Mouse (Mus musculus) hindbrain, embryonic 11.5 days (tissue): ENCODE measurements at regions not wholly inside any gene's neighbourhood (a gene's known extent, or its start where the extent isn't known, plus 50 kb on each side); places are given as distances from the start of the nearest gene placed in this dataset.
A peak's percentile ranks its signal among the peaks of the same experiment; 100 is the strongest.

Experiments used
- ATAC-seq: fragments of 200-750 bp; cut with Nextera tagmentation; 2 replicates; pipeline ENCODE4 v1.8.0; 2017; ENCODE audit warnings: mild to moderate bottlenecking, moderate TSS enrichment, moderate library complexity; ENCODE audit not compliant: low FRiP score
- DNase-seq: peaks from one replicate; pipeline ENCODE4 v3.0.0-alpha.2; 2015; ENCODE audit warnings: low spot score
- H3K27ac ChIP-seq: fragments of 300-500 bp; sonication (generic); 2 replicates; pipeline ENCODE4 v1.5.1; 2014; ENCODE audit warnings: mild to moderate bottlenecking, low read depth, low read length
- H3K27me3 ChIP-seq: fragments of 300-500 bp; sonication (generic); 2 replicates; pipeline ENCODE4 v1.6.1; 2014; ENCODE audit warnings: mild to moderate bottlenecking, low read length, moderate library complexity, mixed read lengths; ENCODE audit not compliant: control insufficient read depth, insufficient read depth
- H3K36me3 ChIP-seq: fragments of 300-500 bp; sonication (generic); 2 replicates; pipeline ENCODE4 v1.6.1; 2014; ENCODE audit warnings: mild to moderate bottlenecking, low read length, moderate library complexity, mixed read lengths; ENCODE audit not compliant: control insufficient read depth, insufficient read depth
- H3K4me1 ChIP-seq: fragments of 300-500 bp; sonication (generic); replicated peaks from 2 replicates; pipeline ENCODE4 v1.6.1; 2014; ENCODE audit warnings: low read length, mixed read lengths; ENCODE audit not compliant: control insufficient read depth, insufficient read depth
- H3K4me2 ChIP-seq: fragments of 300-500 bp; sonication (generic); replicated peaks from 2 replicates; pipeline ENCODE4 v1.6.1; 2014; ENCODE audit warnings: mild to moderate bottlenecking, low read depth, low read length
- H3K4me3 ChIP-seq: fragments of 300-500 bp; sonication (generic); 2 replicates; pipeline ENCODE4 v1.5.1; 2014; ENCODE audit warnings: low read depth, low read length
- H3K9ac ChIP-seq: fragments of 300-500 bp; sonication (generic); 2 replicates; pipeline ENCODE4 v1.6.1; 2014; ENCODE audit warnings: low read depth, low read length
- H3K9me3 ChIP-seq: fragments of 300-500 bp; sonication (generic); 2 replicates; pipeline ENCODE4 v1.6.1; 2016; ENCODE audit warnings: low read length; ENCODE audit not compliant: control insufficient read depth
- WGBS: fragments of 180-500 bp; shearing (Covaris S2); extraction: QIAGEN DNeasy Blood & Tissue Kit; methylation state at CpG from one replicate; pipeline ENCODE4 v1.1.7; 2014; 5-methylcytosine and 5-hydroxymethylcytosine counted together

GRCm38 (mm10) chr3:38102985-38103384 is 378.7 kb upstream of the Gm5148 start:
- no peaks in the 10 kb centered on the region for H3K9me3 ChIP-seq
- no peak overlapping the region for H3K27ac ChIP-seq
- H3K4me3 ChIP-seq, result no peak overlapping the region
- WGBS, result 90% methylated on average over 1 of the region's 1 CpGs
- no peaks in the 10 kb centered on the region for H3K36me3 ChIP-seq
- no peak for DNase-seq
- H3K4me1 ChIP-seq, result no peaks in the 10 kb centered on the region
- H3K4me2 ChIP-seq, result no peak overlapping the region
- H3K27me3 ChIP-seq, result no peaks in the 10 kb centered on the region
- no peak overlapping the region for H3K9ac ChIP-seq
- no peak for ATAC-seq

- Histone ChIP-seq H3K4me1 (no peaks in the 10 kb centered on the region), H3K4me3 (no peak overlapping the region), H3K36me3 (no peaks in the 10 kb centered on the region), H3K4me2 (no peak overlapping the region), H3K27ac (no peak overlapping the region), H3K9me3 (no peaks in the 10 kb centered on the region), H3K9ac (no peak overlapping the region), H3K27me3 (no peaks in the 10 kb centered on the region)
- ATAC-seq (no peak), DNase-seq (no peak)
- WGBS, result 87% methylated on average over 1 of the region's 1 CpGs
Observed at GRCm38 (mm10) chr3:38102181-38102580, 377.9 kb upstream of the Gm5148 start.

- Histone ChIP-seq H3K36me3 (no peaks in the 10 kb centered on the region), H3K9ac (no peak overlapping the region), H3K4me2 (no peak overlapping the region), H3K27ac (no peak overlapping the region), H3K9me3 (no peaks in the 10 kb centered on the region), H3K4me1 (no peaks in the 10 kb centered on the region), H3K27me3 (no peaks in the 10 kb centered on the region), H3K4me3 (no peak overlapping the region)
- WGBS, result 67% methylated on average over 7 of the region's 7 CpGs
- no peak for ATAC-seq
- no peak for DNase-seq
Observed at GRCm38 (mm10) chr3:38094370-38094979, 370.2 kb upstream of the Gm5148 start.

- no peaks in the 10 kb centered on the region for H3K9me3 ChIP-seq
- no peak overlapping the region for H3K4me3 ChIP-seq
- no peaks in the 10 kb centered on the region for H3K4me1 ChIP-seq
- no peaks in the 10 kb centered on the region for H3K27me3 ChIP-seq
- no peaks in the 10 kb centered on the region for H3K36me3 ChIP-seq
- no peak for ATAC-seq
- no peak overlapping the region for H3K27ac ChIP-seq
- DNase-seq, result peak; percentile 1
- H3K9ac ChIP-seq, result no peak overlapping the region
- 69% methylated on average over 6 of the region's 6 CpGs for WGBS
- H3K4me2 ChIP-seq, result no peak overlapping the region
Observed at GRCm38 (mm10) chr3:38084548-38084947, 360.3 kb upstream of the Gm5148 start.

DNA sequence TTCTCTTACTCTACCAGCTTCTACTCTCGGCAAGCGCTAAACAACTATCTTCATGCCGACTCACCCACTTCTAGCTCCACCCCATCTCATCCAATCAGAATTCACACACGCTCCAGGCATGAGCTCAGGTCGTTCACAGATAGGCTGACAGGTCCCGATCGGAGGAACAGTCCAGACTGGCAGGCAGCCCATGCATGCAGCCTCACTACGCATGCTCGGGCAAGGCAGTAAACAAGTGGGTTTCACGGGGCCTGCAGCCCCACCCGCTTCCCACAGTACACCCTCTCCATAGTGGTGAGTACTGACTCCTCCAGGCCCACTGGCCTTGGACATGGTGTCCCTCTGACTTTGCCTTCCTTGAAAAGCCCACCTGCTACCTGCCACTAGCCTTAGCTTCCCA is 358.1 kb upstream of the Gm5148 start:
- Histone ChIP-seq H3K9ac (no peak overlapping the region), H3K27ac (no peak overlapping the region), H3K36me3 (no peaks in the 10 kb centered on the region), H3K9me3 (no peaks in the 10 kb centered on the region), H3K4me1 (no peaks in the 10 kb centered on the region), H3K27me3 (no peaks in the 10 kb centered on the region), H3K4me2 (no peak overlapping the region), H3K4me3 (no peak overlapping the region)
- DNase-seq (no peak), ATAC-seq (no peak)
- WGBS, result 92% methylated on average over 11 of the region's 11 CpGs

GRCm38 (mm10) chr3:38076835-38077234 is 352.5 kb upstream of the Gm5148 start:
- H3K36me3 ChIP-seq, result no peaks in the 10 kb centered on the region
- no peaks in the 10 kb centered on the region for H3K9me3 ChIP-seq
- H3K27ac ChIP-seq, result no peak overlapping the region
- no peak overlapping the region for H3K9ac ChIP-seq
- ATAC-seq, result no peak
- no peak overlapping the region for H3K4me2 ChIP-seq
- no peaks in the 10 kb centered on the region for H3K4me1 ChIP-seq
- no peak overlapping the region for H3K4me3 ChIP-seq
- no peaks in the 10 kb centered on the region for H3K27me3 ChIP-seq
- no peak for DNase-seq
- WGBS, result 93% methylated on average over 1 of the region's 1 CpGs

GRCm38 (mm10) chr3:38073946-38074345 is 349.7 kb upstream of the Gm5148 start:
- no peaks in the 10 kb centered on the region for H3K9me3 ChIP-seq
- H3K9ac ChIP-seq, result no peak overlapping the region
- no peaks in the 10 kb centered on the region for H3K4me1 ChIP-seq
- WGBS, result 88% methylated on average over 4 of the region's 4 CpGs
- no peak overlapping the region for H3K4me3 ChIP-seq
- ATAC-seq (no peak), DNase-seq (no peak)
- no peaks in the 10 kb centered on the region for H3K27me3 ChIP-seq
- no peaks in the 10 kb centered on the region for H3K36me3 ChIP-seq
- no peak overlapping the region for H3K27ac ChIP-seq
- H3K4me2 ChIP-seq, result no peak overlapping the region

DNA sequence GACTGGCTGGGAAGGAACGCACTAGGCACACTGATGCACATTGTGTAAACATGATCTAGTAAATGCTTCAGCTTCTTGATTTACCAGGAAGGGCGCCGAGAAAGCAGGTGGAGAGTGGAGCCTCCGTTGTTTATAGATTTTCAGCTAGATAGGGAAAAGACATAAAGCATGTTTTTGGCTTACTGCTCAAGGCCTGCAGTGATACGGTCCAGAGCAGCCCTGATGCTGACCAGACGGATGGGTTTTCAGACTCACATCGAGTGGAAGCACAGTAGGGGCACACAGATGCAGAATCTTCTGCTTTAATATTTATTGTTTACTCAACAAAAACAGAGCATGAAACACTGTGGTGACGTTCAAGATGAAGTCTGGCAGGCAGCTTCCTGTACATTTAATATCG is 331.3 kb upstream of the Gm5148 start:
- ATAC-seq (no peak), DNase-seq (no peak)
- Histone ChIP-seq H3K27me3 (no peaks in the 10 kb centered on the region), H3K4me2 (no peak overlapping the region), H3K36me3 (no peaks in the 10 kb centered on the region), H3K27ac (no peak overlapping the region), H3K4me3 (no peak overlapping the region), H3K9me3 (no peaks in the 10 kb centered on the region), H3K4me1 (no peaks in the 10 kb centered on the region), H3K9ac (no peak overlapping the region)
- 83% methylated on average over 9 of the region's 9 CpGs for WGBS

DNA sequence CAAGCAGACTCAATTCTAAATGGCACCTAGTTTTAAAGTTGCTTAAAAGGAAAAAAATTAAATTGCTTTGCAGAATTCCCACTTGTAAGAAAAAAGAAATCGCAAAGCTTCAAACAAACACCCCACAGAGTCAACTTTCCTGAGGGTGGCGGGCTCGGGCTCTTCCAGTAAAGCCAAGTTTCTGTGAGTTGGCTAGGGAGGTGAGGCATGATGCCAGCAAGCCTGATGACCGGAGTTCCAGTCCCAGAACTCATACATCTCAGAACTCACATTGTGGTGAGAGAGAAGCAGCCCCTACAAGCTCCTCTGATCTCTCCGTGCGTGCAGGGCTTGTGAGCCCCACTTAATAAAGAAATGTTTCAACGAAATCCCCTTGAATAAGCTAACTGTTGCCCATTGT is 328.7 kb upstream of the Gm5148 start:
- Histone ChIP-seq H3K27ac (no peak overlapping the region), H3K4me3 (no peak overlapping the region), H3K9me3 (no peaks in the 10 kb centered on the region), H3K4me2 (no peak overlapping the region), H3K4me1 (no peaks in the 10 kb centered on the region), H3K36me3 (no peaks in the 10 kb centered on the region), H3K27me3 (no peaks in the 10 kb centered on the region), H3K9ac (no peak overlapping the region)
- 90% methylated on average over 7 of the region's 7 CpGs for WGBS
- no peak for ATAC-seq
- DNase-seq, result no peak
